Mouse (Mus musculus) erythroblast, embryonic 14.5 days (primary cell): ENCODE data around the gene Nudt4. TPM values are rescaled to one million over a fixed set of nuclear protein-coding genes. Genes with fewer than 3 reads are reported as not detected.
A peak's percentile ranks its signal among the peaks of the same experiment; 100 is the strongest.

Experiments used
- H3K27me3 ChIP-seq: 2 replicates; pipeline ENCODE4 v1.6.1; 2012; ENCODE audit warnings: inconsistent platforms; ENCODE audit not compliant: control insufficient read depth
- H3K36me3 ChIP-seq: 2 replicates; pipeline ENCODE4 v1.6.1; 2012; ENCODE audit warnings: mild to moderate bottlenecking, inconsistent platforms; ENCODE audit not compliant: control insufficient read depth
- H3K4me1 ChIP-seq: 2 replicates; pipeline ENCODE4 v1.6.1; 2012; ENCODE audit warnings: inconsistent platforms; ENCODE audit not compliant: control insufficient read depth
- H3K4me3 ChIP-seq: replicated peaks from 2 replicates; pipeline ENCODE3; 2012; ENCODE audit warnings: moderate library complexity, mild to moderate bottlenecking, inconsistent platforms
- H3K9me3 ChIP-seq: 2 replicates; pipeline ENCODE4 v1.6.1; 2012; ENCODE audit warnings: low read length, inconsistent platforms, mixed read lengths; ENCODE audit not compliant: control insufficient read depth
- GATA1 ChIP-seq: IDR thresholded peaks from 2 replicates; pipeline ENCODE4 v1.6.1; 2012; ENCODE audit warnings: low read length, inconsistent platforms, mixed read lengths
- TAL1 ChIP-seq: IDR thresholded peaks from 3 replicates; pipeline ENCODE4 v1.6.1; 2012; ENCODE audit warnings: low read length, inconsistent platforms, mixed read lengths
- polyA plus RNA-seq: library from polyadenylated mRNA; stranded (reverse); fragments of >175 nt; gene quantifications from 2 replicates; pipeline ENCODE4 v1.2.3, GENCODE M21; 2012

Nudt4 gene
- polyA plus RNA-seq, 1 experiment = 28.8 TPM

DNA sequence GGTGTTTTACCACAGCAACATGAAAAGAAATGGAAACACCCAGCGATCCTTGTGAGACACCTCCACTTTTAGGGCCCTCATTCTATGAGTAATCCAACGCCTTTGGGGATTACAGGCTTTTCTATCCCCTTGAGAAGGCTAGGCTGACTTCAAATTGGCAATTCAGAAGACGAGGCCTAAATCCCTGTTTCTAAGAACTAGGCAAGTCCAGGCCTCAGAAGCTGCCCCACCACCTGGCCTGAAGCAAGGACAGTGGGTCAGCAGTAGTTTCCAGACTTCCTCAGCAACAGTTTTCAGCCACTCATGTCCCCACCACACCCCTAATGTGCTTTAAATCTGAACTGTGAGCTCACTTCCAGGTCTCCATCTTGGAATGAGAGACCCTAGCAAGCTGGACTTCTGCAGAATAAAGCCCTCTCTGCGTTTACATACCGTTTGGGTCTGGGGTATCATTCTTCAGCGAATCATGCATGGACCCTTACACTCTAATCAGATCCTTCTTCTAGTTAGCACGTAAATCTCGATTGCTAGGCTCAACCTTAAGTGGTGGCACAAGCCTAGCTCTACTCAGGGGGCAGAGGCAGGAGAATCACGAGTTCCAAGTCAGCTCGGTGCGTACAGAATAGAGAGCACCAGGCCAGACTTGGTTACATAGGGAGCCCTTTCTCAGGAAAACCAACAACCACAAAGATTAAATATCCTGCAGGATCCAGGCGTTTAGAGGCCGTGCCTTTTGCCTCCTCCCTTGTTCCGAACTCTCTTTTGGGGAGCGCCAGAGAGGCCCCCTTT, 50.0 kb downstream of the Nudt4 start:
- Histone ChIP-seq H3K27me3 (no peaks in the 10 kb centered on the region; the same call in 1 of the 2 replicates), H3K9me3 (peaks cover 3% of the 10 kb centered on the region; the same call in 1 of the 2 replicates), H3K4me3 (peak overlapping the region; percentile 97), H3K36me3 (peaks cover 11% of the 10 kb centered on the region), H3K4me1 (peaks cover 33% of the 10 kb centered on the region)
- TF ChIP-seq GATA1 = no peak
- no peak for TF ChIP-seq TAL1

DNA sequence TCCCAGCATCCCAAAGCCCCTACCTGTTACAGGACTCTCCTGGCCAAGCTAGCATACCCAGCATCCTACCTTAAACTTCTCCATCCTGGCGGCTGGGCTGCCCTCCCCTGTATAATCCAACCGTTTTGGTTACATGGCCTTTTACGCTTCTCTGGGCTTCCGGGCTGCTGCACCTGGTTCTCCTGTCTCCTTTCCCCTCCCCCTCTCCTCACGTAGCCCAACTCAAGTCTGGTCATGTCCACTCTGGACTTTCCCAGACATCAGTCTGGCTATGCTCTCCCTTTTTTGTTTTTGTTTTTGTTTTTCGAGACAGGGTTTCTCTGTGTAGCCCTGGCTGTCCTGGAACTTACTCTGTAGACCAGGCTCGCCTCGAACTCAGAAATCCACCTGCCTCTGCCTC, 51.3 kb downstream of the Nudt4 start:
- Histone ChIP-seq H3K4me3 (no peak overlapping the region), H3K4me1 (peaks cover 25% of the 10 kb centered on the region), H3K9me3 (peaks cover 3% of the 10 kb centered on the region; the same call in 1 of the 2 replicates), H3K36me3 (peaks cover 5% of the 10 kb centered on the region), H3K27me3 (no peaks in the 10 kb centered on the region; the same call in 1 of the 2 replicates)
- TF ChIP-seq TAL1 = no peak
- TF ChIP-seq GATA1 = no peak

DNA sequence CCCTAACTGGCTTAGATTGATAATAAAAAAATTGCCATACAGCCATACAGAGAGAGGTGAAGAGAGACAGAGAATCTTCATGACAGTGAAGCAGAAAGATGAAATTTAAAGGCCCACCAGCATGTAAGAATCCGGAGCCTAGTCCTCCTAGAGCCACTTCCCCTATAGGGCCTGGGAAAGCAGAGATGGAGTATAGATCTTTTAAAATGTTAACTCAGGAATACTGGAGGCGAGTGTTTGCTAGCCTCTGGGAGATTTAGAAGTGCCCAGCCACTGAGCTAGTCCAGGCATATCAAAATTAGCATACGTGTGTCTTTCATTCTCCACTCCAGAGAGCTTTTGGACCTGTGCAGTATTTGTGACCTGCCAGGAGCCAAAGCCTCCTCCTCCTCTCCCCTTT, 54.7 kb downstream of the Nudt4 start:
- Histone ChIP-seq H3K4me1 (peaks cover 9% of the 10 kb centered on the region), H3K9me3 (peaks cover 3% of the 10 kb centered on the region; the same call in 1 of the 2 replicates), H3K36me3 (no peaks in the 10 kb centered on the region), H3K27me3 (no peaks in the 10 kb centered on the region; the same call in none of the 2 replicates), H3K4me3 (no peak overlapping the region)
- no peak for TF ChIP-seq TAL1
- TF ChIP-seq GATA1 = no peak

DNA sequence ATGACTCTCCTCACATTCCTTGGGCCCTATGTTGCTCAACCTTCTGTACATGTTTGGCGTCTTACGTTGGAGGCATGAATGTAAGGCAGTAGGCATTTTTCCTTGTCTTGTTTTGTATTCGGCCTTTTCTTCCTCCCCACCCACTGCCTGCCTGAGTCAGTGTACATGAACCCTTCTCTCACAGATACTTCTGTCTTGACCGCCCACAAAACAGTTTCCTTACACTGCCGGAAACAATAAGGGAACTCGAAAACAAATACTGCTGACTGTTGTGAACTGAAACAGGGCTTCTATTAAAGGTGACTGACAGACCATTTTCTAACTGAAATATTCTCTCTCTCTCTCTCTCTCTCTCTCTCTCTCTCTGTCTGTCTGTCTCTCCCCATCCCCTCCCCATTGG, 55.2 kb downstream of the Nudt4 start:
- no peak overlapping the region for H3K4me3 ChIP-seq
- TF ChIP-seq TAL1 = no peak
- TF ChIP-seq GATA1 = no peak
- H3K27me3 ChIP-seq = no peaks in the 10 kb centered on the region; the same call in none of the 2 replicates
- peaks cover 4% of the 10 kb centered on the region for H3K4me1 ChIP-seq
- no peaks in the 10 kb centered on the region for H3K36me3 ChIP-seq
- peaks cover 3% of the 10 kb centered on the region; the same call in 1 of the 2 replicates for H3K9me3 ChIP-seq

DNA sequence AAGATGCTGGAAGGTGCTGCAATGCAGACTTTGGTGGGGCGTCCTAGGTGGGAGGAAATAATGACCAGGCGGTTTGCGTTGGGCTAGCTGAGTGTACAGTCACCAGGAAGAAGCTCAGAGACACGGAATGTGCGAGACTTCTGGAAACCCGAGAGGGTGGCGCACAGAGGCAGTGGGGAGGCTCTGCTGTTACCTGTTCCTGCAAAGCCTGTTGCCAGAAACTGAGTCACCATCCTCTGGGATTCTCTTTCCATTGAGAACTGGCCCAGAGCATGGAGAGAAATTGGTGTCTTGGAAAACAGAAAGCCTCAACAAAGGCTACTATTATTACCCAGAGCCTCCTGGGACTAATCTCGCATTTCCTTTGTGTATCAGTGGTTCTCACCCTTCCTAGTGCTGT, 55.8 kb downstream of the Nudt4 start:
- TF ChIP-seq TAL1 = no peak
- no peak for TF ChIP-seq GATA1
- H3K27me3 ChIP-seq = no peaks in the 10 kb centered on the region; the same call in none of the 2 replicates
- H3K9me3 ChIP-seq = peaks cover 3% of the 10 kb centered on the region; the same call in 1 of the 2 replicates
- H3K4me3 ChIP-seq = no peak overlapping the region
- H3K4me1 ChIP-seq = 0 out of 2 replicates have a peak, but pooled peaks cover 1% of the 10 kb centered on the region
- H3K36me3 ChIP-seq = no peaks in the 10 kb centered on the region

DNA sequence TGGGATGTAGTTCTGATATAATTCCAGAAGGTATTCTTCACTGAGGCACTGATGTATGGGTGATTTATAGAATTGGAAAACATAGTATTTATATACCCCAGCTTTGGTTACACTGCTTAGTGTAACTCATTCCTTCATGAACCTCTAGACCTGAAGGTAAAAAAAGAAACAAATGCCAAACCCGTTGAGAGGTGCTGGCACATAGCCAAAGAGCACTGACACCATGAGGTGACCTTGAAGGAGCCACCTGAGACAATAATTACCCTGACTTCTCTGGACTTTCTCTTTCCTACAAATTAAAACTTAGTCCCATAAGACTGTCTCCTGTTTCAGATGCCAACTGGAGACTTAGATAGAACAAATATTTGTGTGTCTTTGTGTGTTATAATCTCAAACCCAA, 59.6 kb downstream of the Nudt4 start:
- Histone ChIP-seq H3K4me3 (no peak overlapping the region), H3K36me3 (no peaks in the 10 kb centered on the region), H3K27me3 (no peaks in the 10 kb centered on the region; the same call in 1 of the 2 replicates), H3K4me1 (peaks cover 26% of the 10 kb centered on the region), H3K9me3 (no peaks in the 10 kb centered on the region)
- TF ChIP-seq TAL1 = no peak
- TF ChIP-seq GATA1 = no peak

DNA sequence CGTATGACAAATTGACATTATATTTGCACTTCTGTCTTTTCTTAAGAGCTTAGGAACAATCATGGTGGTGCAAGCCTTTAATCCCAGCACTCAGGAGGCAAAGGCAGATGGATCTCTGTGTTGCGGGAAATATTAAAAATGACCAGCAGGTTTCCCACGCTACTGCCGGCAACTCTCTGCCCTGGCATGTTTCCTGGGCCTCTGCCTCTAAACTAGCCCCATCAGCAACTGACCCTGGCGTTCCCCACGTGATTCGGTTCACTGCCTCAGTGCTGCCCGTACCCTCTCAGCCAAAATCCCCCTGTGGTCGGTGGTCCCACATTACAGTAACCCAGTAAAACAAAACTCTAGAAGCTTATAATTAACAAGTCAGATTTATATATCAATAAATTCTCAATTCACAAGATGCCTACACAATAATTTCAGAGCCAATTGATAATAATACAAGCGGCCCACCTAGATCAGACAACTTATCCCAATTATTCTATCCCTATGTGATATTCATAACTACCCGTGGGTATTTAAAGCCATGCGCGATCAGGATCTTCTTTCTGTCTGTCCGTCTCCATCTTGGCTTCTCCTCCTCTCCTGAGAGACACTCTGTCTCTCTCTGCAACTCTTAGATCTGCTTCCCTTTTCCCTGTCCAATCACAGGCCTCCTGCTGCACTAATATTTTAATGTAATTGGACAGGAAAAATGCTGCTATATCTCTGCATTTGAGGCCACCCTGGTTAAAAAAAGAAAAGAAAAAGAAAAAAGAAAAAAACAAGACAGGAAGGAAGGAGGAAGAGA, 60.3 kb downstream of the Nudt4 start:
- Histone ChIP-seq H3K9me3 (no peaks in the 10 kb centered on the region), H3K4me1 (peaks cover 26% of the 10 kb centered on the region), H3K36me3 (peaks cover 4% of the 10 kb centered on the region), H3K27me3 (no peaks in the 10 kb centered on the region; the same call in 1 of the 2 replicates), H3K4me3 (no peak overlapping the region)
- TF ChIP-seq GATA1 (no peak), TAL1 (no peak)

DNA sequence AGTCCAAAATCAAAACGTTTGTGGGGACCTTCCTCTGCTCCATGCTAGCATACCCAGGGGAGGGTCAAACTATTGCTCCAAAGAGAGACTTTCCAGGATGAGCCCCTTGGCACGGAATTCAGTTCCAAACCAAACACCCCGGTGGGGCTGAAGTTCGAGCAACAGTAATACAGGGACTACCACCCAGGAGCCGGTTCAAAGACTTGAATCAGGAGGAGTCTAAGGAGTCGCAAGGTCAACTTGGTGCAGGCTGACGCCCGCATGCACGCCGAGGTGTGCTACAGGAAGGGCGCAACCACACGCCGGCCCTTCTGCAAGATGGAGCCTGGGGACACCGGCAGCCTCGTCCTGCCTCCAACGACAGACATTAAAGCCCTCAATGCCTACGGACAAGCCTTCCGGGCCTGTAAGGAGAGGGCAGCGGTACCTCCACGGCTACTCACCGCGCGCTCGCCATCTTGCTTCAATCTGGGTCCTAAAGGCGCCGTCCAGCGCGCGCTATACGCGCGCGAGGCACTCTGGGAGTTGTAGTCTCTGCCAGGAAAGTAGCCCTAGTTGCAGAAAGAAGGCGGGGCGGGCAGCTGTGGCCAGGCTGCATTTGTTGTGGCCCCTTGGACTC, 62.4 kb downstream of the Nudt4 start, which contains the start of gene Mrpl42:
TSS of gene Mrpl42 (minus strand) at position 478 of the 619 bp plus-strand sequence.
- no peaks in the 10 kb centered on the region for H3K27me3 ChIP-seq
- H3K9me3 ChIP-seq = no peaks in the 10 kb centered on the region
- peak within 1 kb of the TSS; percentile 82 for H3K4me3 ChIP-seq
- H3K36me3 ChIP-seq = peaks cover 18% of the 10 kb centered on the region
- H3K4me1 ChIP-seq = peaks cover 26% of the 10 kb centered on the region
- TF ChIP-seq GATA1 = no peak
- no peak for TF ChIP-seq TAL1
